14 mouse cellular contexts compared by ENCODE assay signal in genomic region chr16:34050090-34050489, GRCm38 (mm10).
A peak's percentile ranks its signal among the peaks of the same experiment; 100 is the strongest.
DNase-seq lines count a peak whose midpoint lies in the region; ATAC-seq and TF ChIP-seq lines count a peak whose summit lies in the region.
"Had no signal": no experiment of that assay in that cellular context is flagged by ENCODE, and none has a peak within 500 bp of the region (broad histone marks: within the 10 kb centered on the region; RNA-seq: fewer than 3 reads in every experiment).

No protein-coding gene starts in this region.

- no peak for TF ChIP-seq CTCF in heart, postnatal 0 days (IDR thresholded peaks at IDR 0.05; ENCODE audit: low read depth)
- no peak for TF ChIP-seq CTCF in bone marrow, adult 2 months (IDR thresholded peaks at IDR 0.05; ENCODE audit: control insufficient read depth, insufficient read depth, low read length)
- TF ChIP-seq CTCF in liver, postnatal 0 days (IDR thresholded peaks at IDR 0.05; ENCODE audit: low read depth): no peak

- H3K4me1 ChIP-seq in heart, postnatal 0 days (ENCODE audit: control insufficient read depth, insufficient read depth): no peaks in the 10 kb centered on the region
- H3K4me1 ChIP-seq in bone marrow, adult 2 months (ENCODE audit: control insufficient read depth, insufficient read depth, low read length): peaks cover 2% of the 10 kb centered on the region
- H3K4me1 ChIP-seq in erythroblast, embryonic 14.5 days (ENCODE audit: control insufficient read depth): peaks cover 51% of the 10 kb centered on the region
- peaks cover 36% of the 10 kb centered on the region for H3K4me1 ChIP-seq in liver, postnatal 0 days (ENCODE audit: insufficient read depth)
- H3K4me1 ChIP-seq: kidney, embryonic 15.5 days had no signal

- no peak for TF ChIP-seq EP300 in heart, postnatal 0 days (IDR thresholded peaks at IDR 0.05; ENCODE audit: low read depth)
- peak; percentile 83 for TF ChIP-seq EP300 in liver, postnatal 0 days (IDR thresholded peaks at IDR 0.05; ENCODE audit: low read depth)

- 0 out of 2 replicates have a peak overlapping the region, but pooled peaks have one; percentile 30 for H3K27ac ChIP-seq in heart, postnatal 0 days (ENCODE audit: low read depth)
- peak overlapping the region; percentile 58; the same call in 1 of the 2 replicates for H3K27ac ChIP-seq in bone marrow, adult 2 months (ENCODE audit: control insufficient read depth, insufficient read depth, low read depth, low read length, poor library complexity)
- H3K27ac ChIP-seq in liver, postnatal 0 days (ENCODE audit: low read depth): peak overlapping the region; percentile 57
- H3K27ac ChIP-seq: hindbrain, postnatal 0 days; kidney, embryonic 15.5 days had no signal

- no peak overlapping the region for H3K4me3 ChIP-seq in heart, postnatal 0 days (ENCODE audit: low read depth, low read length)
- H3K4me3 ChIP-seq in bone marrow, adult 2 months (replicated peaks; ENCODE audit: control insufficient read depth, low read depth, low read length): no peak overlapping the region
- peak overlapping the region; percentile 28 for H3K4me3 ChIP-seq in erythroblast, embryonic 14.5 days (replicated peaks)
- H3K4me3 ChIP-seq in liver, postnatal 0 days (ENCODE audit: low read depth, low read length): no peak overlapping the region
- H3K4me3 ChIP-seq: kidney, embryonic 15.5 days had no signal

- no peaks in the 10 kb centered on the region for H3K27me3 ChIP-seq in heart, postnatal 0 days (ENCODE audit: control insufficient read depth, insufficient read depth, low read length)
- H3K27me3 ChIP-seq in erythroblast, embryonic 14.5 days (ENCODE audit: control insufficient read depth): peaks cover 11% of the 10 kb centered on the region
- H3K27me3 ChIP-seq in liver, postnatal 0 days (ENCODE audit: insufficient read depth, low read length): no peaks in the 10 kb centered on the region
- H3K27me3 ChIP-seq: kidney, embryonic 15.5 days; Patski had no signal

- H3K36me3 ChIP-seq in heart, postnatal 0 days (replicated peaks; ENCODE audit: control insufficient read depth, insufficient read depth, low read length): peaks cover 33% of the 10 kb centered on the region
- H3K36me3 ChIP-seq in erythroblast, embryonic 14.5 days (ENCODE audit: control insufficient read depth): no peaks in the 10 kb centered on the region; the same call in 1 of the 2 replicates
- H3K36me3 ChIP-seq in liver, postnatal 0 days (replicated peaks; ENCODE audit: insufficient read depth, low read length): no peaks in the 10 kb centered on the region; the same call in 1 of the 2 replicates

- TF ChIP-seq POLR2A in bone marrow, adult 2 months (IDR thresholded peaks at IDR 0.05; ENCODE audit: borderline replicate concordance, control insufficient read depth, low read depth, low read length): no peak

- ATAC-seq in heart, postnatal 0 days (ENCODE audit: insufficient read depth, low read depth): 0 out of 2 replicates have a peak, but pooled peaks have one; percentile 11
- peak; percentile 88 for ATAC-seq in liver, postnatal 0 days
- ATAC-seq: CD4-positive, CD25-positive, alpha-beta regulatory T cell, adult 4 months; hindbrain, postnatal 0 days; lung, postnatal 0 days; Patski had no signal

- WGBS in heart, postnatal 0 days: 43% methylated on average over 7 of the region's 7 CpGs
- WGBS in bone marrow, adult 2 months: 68% methylated on average over 7 of the region's 7 CpGs
- 54% methylated on average over 5 of the region's 7 CpGs for WGBS in liver, postnatal 0 days (ENCODE audit: insufficient replicate concordance)

- H3K9ac ChIP-seq in heart, postnatal 0 days (replicated peaks; ENCODE audit: low read depth, low read length): no peak overlapping the region
- no peak overlapping the region for H3K9ac ChIP-seq in liver, postnatal 0 days (replicated peaks)
- H3K9ac ChIP-seq: kidney, embryonic 15.5 days had no signal

- no peak for DNase-seq in heart, postnatal 0 days (ENCODE audit: low spot score)
- no peak for DNase-seq in heart, adult 18-20 months
- DNase-seq in liver, postnatal 0 days: peak; percentile 42
- DNase-seq in left cerebral cortex, adult 9 months (ENCODE audit: low spot score in 2 of 2): no peak
- no peak for DNase-seq in kidney, adult 18-20 months
- DNase-seq: cerebellum, postnatal 25 days; thymus, postnatal 4 days had no signal

- no peaks in the 10 kb centered on the region for H3K9me3 ChIP-seq in heart, postnatal 0 days (replicated peaks; ENCODE audit: control insufficient read depth, low read length)
- H3K9me3 ChIP-seq in erythroblast, embryonic 14.5 days (ENCODE audit: control insufficient read depth, low read length): no peaks in the 10 kb centered on the region
- H3K9me3 ChIP-seq in liver, postnatal 0 days (ENCODE audit: low read length): no peaks in the 10 kb centered on the region
- H3K9me3 ChIP-seq: kidney, embryonic 15.5 days had no signal

- no peak overlapping the region for H3K4me2 ChIP-seq in heart, postnatal 0 days (ENCODE audit: low read depth, low read length)
- H3K4me2 ChIP-seq in liver, postnatal 0 days (ENCODE audit: low read depth, low read length): peak overlapping the region; percentile 45
- H3K4me2 ChIP-seq: kidney, embryonic 15.5 days had no signal
